Mouse (Mus musculus) liver, embryonic 14.5 days (tissue): ENCODE measurements around the gene Olfr1289. TPM values are rescaled to one million over a fixed set of nuclear protein-coding genes. Genes with fewer than 3 reads are reported as not detected.

Experiments used
- ATAC-seq: fragments of 200-750 bp; cut with Nextera tagmentation; 2 replicates; pipeline ENCODE4 v1.8.0; 2017; ENCODE audit warnings: moderate number of reproducible peaks, mild to moderate bottlenecking, moderate library complexity; ENCODE audit not compliant: insufficient read depth
- DNase-seq, 3 experiments: peaks; one replicate each; pipeline ENCODE4 v3.0.0-alpha.2; 2012 to 2013; ENCODE audit warnings: low read depth in 3 of 3, low spot score in 3 of 3
- H3K27ac ChIP-seq: fragments of 300-500 bp; sonication (generic); 2 replicates; pipeline ENCODE4 v1.5.1; 2014; ENCODE audit warnings: moderate library complexity, mild to moderate bottlenecking, control low read depth, inconsistent platforms
- H3K27me3 ChIP-seq: fragments of 300-500 bp; sonication (generic); 2 replicates; pipeline ENCODE4 v1.6.1; 2014; ENCODE audit warnings: mild to moderate bottlenecking, low read length, moderate library complexity; ENCODE audit not compliant: control insufficient read depth, insufficient read depth
- H3K36me3 ChIP-seq: fragments of 300-500 bp; sonication (generic); replicated peaks from 2 replicates; pipeline ENCODE4 v1.6.1; 2014; ENCODE audit warnings: low read depth; ENCODE audit not compliant: control insufficient read depth, insufficient read depth
- H3K4me1 ChIP-seq, 2 experiments: fragments of 200-500 bp in 1 of 2; fragments of 300-500 bp in 1 of 2; sonication (generic) in 1 of 2; replicated peaks; 2 replicates each; pipeline ENCODE4 v1.6.1; 2012 to 2014; ENCODE audit warnings: antibody characterized with exemption in 1 of 2, inconsistent platforms in 1 of 2, low read length in 1 of 2; ENCODE audit not compliant: control insufficient read depth in 2 of 2, insufficient read depth in 2 of 2
- H3K4me2 ChIP-seq: fragments of 300-500 bp; sonication (generic); 2 replicates; pipeline ENCODE4 v1.6.1; 2014; ENCODE audit warnings: low read depth, mild to moderate bottlenecking, control low read depth, moderate library complexity
- H3K4me3 ChIP-seq, 2 experiments: fragments of 200-500 bp in 1 of 2; fragments of 300-500 bp in 1 of 2; sonication (generic) in 1 of 2; 2 replicates each; pipeline ENCODE4 v1.5.1; 2012 to 2014; ENCODE audit warnings: low read depth in 2 of 2, low read length in 2 of 2, mild to moderate bottlenecking in 2 of 2, control low read depth in 1 of 2, inconsistent platforms in 1 of 2, moderate library complexity in 1 of 2; ENCODE audit not compliant: insufficient read depth in 1 of 2
- H3K9ac ChIP-seq: fragments of 300-500 bp; sonication (generic); replicated peaks from 2 replicates; pipeline ENCODE4 v1.6.1; 2014; ENCODE audit warnings: mild to moderate bottlenecking, control low read depth, moderate library complexity
- H3K9me3 ChIP-seq: fragments of 300-500 bp; sonication (generic); 2 replicates; pipeline ENCODE4 v1.6.1; 2016; ENCODE audit warnings: low read length, mixed read lengths; ENCODE audit not compliant: control insufficient read depth
- CTCF ChIP-seq: IDR thresholded peaks from 2 replicates; pipeline ENCODE4 v1.5.1; 2016; ENCODE audit warnings: antibody characterized with exemption, low read depth, control low read depth
- EP300 ChIP-seq: IDR thresholded peaks from 2 replicates; pipeline ENCODE4 v1.6.1; 2016; ENCODE audit warnings: antibody characterized with exemption, low read depth
- WGBS: fragments of 180-500 bp; shearing (Covaris S2); extraction: QIAGEN DNeasy Blood & Tissue Kit; methylation state at CpG from one replicate; pipeline ENCODE4 v1.1.7; 2014; ENCODE audit not compliant: insufficient replicate concordance; 5-methylcytosine and 5-hydroxymethylcytosine counted together
- polyA plus RNA-seq, 2 experiments: library from polyadenylated mRNA; depleted of rRNA in 1 of 2; stranded (reverse) in 1 of 2; unstranded in 1 of 2; fragments of >200 nt; fragmentation: Nextera tagmentation in 1 of 2; extraction: Ambion mirVana in 1 of 2; gene quantifications; 2 replicates each; pipeline versions ENCODE4 v1.2.1 to v1.2.3; 2012 to 2014

Olfr1289 gene
- polyA plus RNA-seq (2012; rRNA removed) (not detected in 2 replicates), polyA plus RNA-seq (2014; fragmentation: Nextera tagmentation; extraction: Ambion mirVana) (not detected in 2 replicates)

GRCm38 (mm10) chr2:111480519-111480918 is at the start of gene Olfr1289:
Olfr1289 (plus strand) TSS chr2:111480819.
- no peaks in the 10 kb centered on the region for H3K4me1 ChIP-seq
- no peaks in the 10 kb centered on the region for H3K27me3 ChIP-seq
- no peak for TF ChIP-seq CTCF
- no peak for TF ChIP-seq EP300
- no peak within 1 kb of the TSS for H3K9ac ChIP-seq
- no peak for DNase-seq
- no peak within 1 kb of the TSS for H3K27ac ChIP-seq
- WGBS, result 46% methylated on average over 1 of the region's 1 CpGs
- no peak for ATAC-seq
- no peaks in the 10 kb centered on the region for H3K36me3 ChIP-seq
- H3K4me3 ChIP-seq, result no peak within 1 kb of the TSS
- no peak within 1 kb of the TSS for H3K4me2 ChIP-seq
- no peaks in the 10 kb centered on the region for H3K9me3 ChIP-seq

- no peaks in the 10 kb centered on the region for H3K36me3 ChIP-seq
- no peak for ATAC-seq
Observed at GRCm38 (mm10) chr2:111448842-111449241, 31.8 kb upstream of the Olfr1289 start, which contains the start of gene Olfr1287. Olfr1287 (plus strand) TSS chr2:111449142.

DNA sequence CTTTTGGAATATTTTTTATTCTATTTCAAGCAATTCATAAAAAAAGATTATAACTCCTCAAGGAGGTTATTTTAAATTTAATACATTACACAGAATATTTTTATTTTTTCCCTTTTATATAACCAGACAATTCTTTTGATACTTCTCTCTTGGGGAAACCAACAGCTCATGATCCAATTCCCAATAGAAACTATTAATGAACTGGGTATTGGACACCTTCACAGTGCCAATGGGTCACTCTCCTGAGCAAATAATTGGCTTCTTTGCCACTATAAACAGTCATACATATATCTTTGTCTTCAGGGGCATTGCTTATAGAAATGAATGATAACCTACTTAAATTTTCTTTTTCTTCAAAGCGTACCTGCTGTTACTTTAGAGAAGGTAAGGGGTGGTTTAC is 6.8 kb upstream of the Olfr1289 start, which contains the start of gene Olfr1288:
TSS of gene Olfr1288 (plus strand) at position 301 of the 400 bp plus-strand sequence.
- Histone ChIP-seq H3K36me3 (no peaks in the 10 kb centered on the region), H3K4me2 (no peak within 1 kb of the TSS), H3K4me3 (no peak within 1 kb of the TSS), H3K9ac (no peak within 1 kb of the TSS), H3K27ac (no peak within 1 kb of the TSS), H3K27me3 (no peaks in the 10 kb centered on the region), H3K9me3 (no peaks in the 10 kb centered on the region), H3K4me1 (no peaks in the 10 kb centered on the region)
- ATAC-seq (no peak), DNase-seq (no peak)
- 70% methylated on average over 1 of the region's 1 CpGs for WGBS
- no peak for TF ChIP-seq EP300
- no peak for TF ChIP-seq CTCF

More at GRCm38 (mm10) chr2:111448842-111449241, 31.8 kb upstream of the Olfr1289 start, which contains the start of gene Olfr1287:
- Histone ChIP-seq H3K9me3 (no peaks in the 10 kb centered on the region), H3K4me3 (no peak within 1 kb of the TSS), H3K9ac (no peak within 1 kb of the TSS), H3K4me2 (no peak within 1 kb of the TSS), H3K4me1 (no peaks in the 10 kb centered on the region), H3K27me3 (no peaks in the 10 kb centered on the region), H3K27ac (no peak within 1 kb of the TSS)
- 29% methylated on average over 1 of the region's 1 CpGs for WGBS
- no peak for TF ChIP-seq EP300
- no peak for TF ChIP-seq CTCF
- no peak for DNase-seq

- no peak within 1 kb of the TSS for H3K4me2 ChIP-seq
- no peak within 1 kb of the TSS for H3K9ac ChIP-seq
- no peaks in the 10 kb centered on the region for H3K4me1 ChIP-seq
- WGBS, result 48% methylated on average over 5 of the region's 5 CpGs
- no peaks in the 10 kb centered on the region for H3K27me3 ChIP-seq
- DNase-seq (no peak), ATAC-seq (no peak)
- H3K9me3 ChIP-seq, result no peaks in the 10 kb centered on the region
- no peak within 1 kb of the TSS for H3K27ac ChIP-seq
- H3K4me3 ChIP-seq, result no peak within 1 kb of the TSS
- TF ChIP-seq CTCF (no peak), EP300 (no peak)
- H3K36me3 ChIP-seq, result no peaks in the 10 kb centered on the region
Observed at GRCm38 (mm10) chr2:111493729-111494128, 13.1 kb downstream of the Olfr1289 start, which contains the start of gene Olfr1290. Olfr1290 (minus strand) TSS chr2:111493829.

DNA sequence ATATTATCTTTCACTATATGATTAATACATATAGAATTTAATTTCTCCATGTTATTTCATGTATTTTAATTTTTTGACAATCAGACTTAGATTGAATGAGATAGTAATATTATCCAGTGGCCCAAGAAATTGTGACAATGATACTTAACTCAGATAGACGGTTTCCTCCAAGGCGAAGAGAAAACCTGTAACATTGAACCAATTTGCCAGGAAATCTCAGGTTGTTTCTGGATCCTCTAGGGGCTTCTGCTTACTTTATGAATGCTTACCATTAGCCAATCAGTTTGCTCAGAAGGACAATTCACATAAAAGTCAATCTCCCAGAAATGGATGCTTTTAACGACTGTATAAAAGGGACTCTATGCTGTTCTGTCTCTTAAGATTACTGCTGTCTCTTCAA is 16.3 kb downstream of the Olfr1289 start, which contains the start of gene Olfr1291-ps1:
TSS of gene Olfr1291-ps1 (plus strand) at position 301 of the 400 bp plus-strand sequence.
- Histone ChIP-seq H3K9me3 (no peaks in the 10 kb centered on the region), H3K9ac (no peak within 1 kb of the TSS), H3K4me1 (no peaks in the 10 kb centered on the region), H3K4me2 (no peak within 1 kb of the TSS), H3K27ac (no peak within 1 kb of the TSS), H3K27me3 (no peaks in the 10 kb centered on the region), H3K4me3 (no peak within 1 kb of the TSS), H3K36me3 (no peaks in the 10 kb centered on the region)
- DNase-seq (no peak), ATAC-seq (no peak)
- 77% methylated on average over 3 of the region's 3 CpGs for WGBS
- TF ChIP-seq CTCF, result no peak
- no peak for TF ChIP-seq EP300
